Mouse (Mus musculus) left cerebral cortex, postnatal 4 days (tissue): ENCODE data around the gene Ang4. TPM values are rescaled to one million over a fixed set of nuclear protein-coding genes. Genes with fewer than 3 reads are reported as not detected.
A peak's percentile ranks its signal among the peaks of the same experiment; 100 is the strongest.
"Not testable (repeated sequence)": the region's sequence is repeated elsewhere in the genome, so short reads cannot be mapped to it uniquely, and the experiment has no call there.

ENCODE experiments used
- DNase-seq: peaks from one replicate; pipeline ENCODE4 v3.0.0-alpha.2; 2022
- intact Hi-C: fragments of 180-260 bp; cut with DNase I; formaldehyde crosslinking; loops from one replicate; pipeline ENCODE4 v1.15.1; 2025
- total RNA-seq, 2 experiments: library from RNA; stranded (reverse); gene quantifications; 2 replicates each; pipeline ENCODE4 v1.2.3; 2021

Gene Ang4
- not detected for total RNA-seq

- intact Hi-C loops: no loop called here
- no peak for DNase-seq
Observed at GRCm38 (mm10) chr14:51773490-51773889, at the start of gene Ang4. Gene Ang4 (minus strand): TSS chr14:51773590.

- no peak for DNase-seq
- intact Hi-C loops: no loop called here
Observed at GRCm38 (mm10) chr14:51799746-51800145, 26.4 kb upstream of the Ang4 start, which contains the start of gene AY358078. Gene AY358078 (plus strand): TSS chr14:51800046.

DNA sequence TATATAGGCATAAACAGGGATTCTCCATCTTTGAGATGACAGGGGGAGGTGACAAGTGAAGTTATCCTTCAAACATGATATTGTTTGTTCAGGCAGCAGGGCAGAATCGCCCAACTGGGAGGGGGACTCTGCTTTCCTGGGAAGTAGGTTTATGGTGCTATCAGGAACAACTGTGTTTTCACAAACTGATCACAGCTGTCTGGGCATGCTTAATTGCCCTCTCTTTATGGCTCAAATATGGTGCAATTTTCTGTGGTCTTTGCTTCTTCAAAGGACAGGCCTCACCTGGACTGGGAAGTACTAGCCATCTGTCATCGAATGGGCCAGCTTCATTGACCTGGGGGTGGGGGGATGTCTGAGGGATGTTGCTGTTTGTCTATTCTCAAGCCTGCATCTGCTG, 20.7 kb upstream of the Ang4 start:
- DNase-seq: no peak
- intact Hi-C loops: no loop called here

GRCm38 (mm10) chr14:51789196-51789595, 15.8 kb upstream of the Ang4 start:
- no peak for DNase-seq
- intact Hi-C loops: no loop called here

- intact Hi-C loops: no loop called here
- DNase-seq: peak; percentile 5
Observed at GRCm38 (mm10) chr14:51787061-51787460, 13.7 kb upstream of the Ang4 start.

DNA sequence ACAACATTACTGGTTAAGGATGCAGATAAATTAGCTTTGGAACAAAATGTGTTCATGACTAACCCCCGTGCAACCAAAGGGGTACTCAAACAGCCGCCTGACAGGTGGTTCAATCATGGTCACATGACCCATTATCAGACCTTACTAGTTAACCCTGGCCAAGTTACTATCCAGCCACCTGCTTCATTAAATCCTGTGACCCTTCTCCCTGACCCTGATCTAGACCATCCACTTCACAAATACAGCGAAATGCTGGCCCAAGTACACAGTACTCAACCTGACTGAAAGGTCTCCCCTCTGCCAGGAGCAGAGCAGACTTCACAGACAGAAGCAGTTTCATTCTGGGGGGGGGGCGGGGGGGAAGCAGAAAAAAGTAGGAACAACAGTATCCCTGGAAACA, 12.9 kb upstream of the Ang4 start:
- intact Hi-C loops: no loop called here
- no peak for DNase-seq

DNA sequence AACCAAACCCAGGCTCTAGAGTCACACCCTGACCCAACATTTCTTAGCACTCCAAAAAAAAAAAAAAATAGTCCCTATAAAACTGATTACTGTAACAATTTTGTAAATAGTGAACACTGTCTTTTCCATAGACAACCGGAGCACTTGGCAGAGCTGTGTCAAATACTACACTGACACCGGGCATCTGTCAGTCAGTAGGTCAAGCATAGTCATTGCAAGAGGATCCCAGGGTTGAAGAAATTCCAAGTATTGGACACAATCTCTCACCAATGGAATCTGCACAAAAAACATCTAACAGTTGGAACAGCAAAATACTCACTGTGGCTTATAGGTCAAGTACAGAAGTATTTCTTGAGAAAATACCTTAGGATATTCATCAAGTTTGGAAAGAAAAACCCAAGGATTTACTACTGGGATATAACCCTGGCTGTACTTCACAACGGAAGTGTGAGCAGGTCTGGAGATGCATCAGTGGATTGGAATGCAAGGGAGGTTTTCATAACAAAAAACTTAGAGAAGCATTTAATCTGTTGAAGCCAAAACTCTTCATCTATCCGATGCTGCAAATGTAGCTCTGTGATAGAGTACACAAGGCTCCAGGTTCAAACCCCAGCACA, 5.6 kb upstream of the Ang4 start:
- no peak for DNase-seq
- intact Hi-C loops: no loop called here

DNA sequence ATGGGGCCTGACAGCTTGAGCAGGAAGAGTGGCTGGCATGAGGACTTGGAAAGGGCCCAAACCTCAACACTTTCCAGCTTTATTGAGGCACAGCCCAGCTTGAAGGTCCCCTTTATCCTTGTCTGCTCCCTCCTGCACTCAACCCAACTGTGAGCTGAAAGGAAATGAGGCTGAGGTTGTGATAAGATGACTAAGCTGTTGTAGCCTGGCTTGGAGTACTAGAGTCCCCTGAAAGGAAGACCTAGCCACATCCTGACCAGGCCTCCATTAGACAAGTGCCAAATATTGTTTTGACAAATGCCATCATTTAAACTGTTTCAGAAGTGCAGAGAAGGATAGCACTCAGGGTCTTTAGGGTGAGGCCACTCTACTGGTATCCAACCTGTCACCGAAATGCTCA, 4.4 kb upstream of the Ang4 start:
- intact Hi-C loops: no loop called here
- no peak for DNase-seq

GRCm38 (mm10) chr14:51771378-51771777, 2.0 kb downstream of the Ang4 start:
- intact Hi-C loops, DNase-seq: not testable (repeated sequence)

- intact Hi-C loops: no loop called here
- no peak for DNase-seq
Observed at GRCm38 (mm10) chr14:51755944-51756343, 17.4 kb downstream of the Ang4 start.

GRCm38 (mm10) chr14:51740347-51741170, 32.8 kb downstream of the Ang4 start:
- DNase-seq: no peak
- intact Hi-C loops: no loop called here

DNA sequence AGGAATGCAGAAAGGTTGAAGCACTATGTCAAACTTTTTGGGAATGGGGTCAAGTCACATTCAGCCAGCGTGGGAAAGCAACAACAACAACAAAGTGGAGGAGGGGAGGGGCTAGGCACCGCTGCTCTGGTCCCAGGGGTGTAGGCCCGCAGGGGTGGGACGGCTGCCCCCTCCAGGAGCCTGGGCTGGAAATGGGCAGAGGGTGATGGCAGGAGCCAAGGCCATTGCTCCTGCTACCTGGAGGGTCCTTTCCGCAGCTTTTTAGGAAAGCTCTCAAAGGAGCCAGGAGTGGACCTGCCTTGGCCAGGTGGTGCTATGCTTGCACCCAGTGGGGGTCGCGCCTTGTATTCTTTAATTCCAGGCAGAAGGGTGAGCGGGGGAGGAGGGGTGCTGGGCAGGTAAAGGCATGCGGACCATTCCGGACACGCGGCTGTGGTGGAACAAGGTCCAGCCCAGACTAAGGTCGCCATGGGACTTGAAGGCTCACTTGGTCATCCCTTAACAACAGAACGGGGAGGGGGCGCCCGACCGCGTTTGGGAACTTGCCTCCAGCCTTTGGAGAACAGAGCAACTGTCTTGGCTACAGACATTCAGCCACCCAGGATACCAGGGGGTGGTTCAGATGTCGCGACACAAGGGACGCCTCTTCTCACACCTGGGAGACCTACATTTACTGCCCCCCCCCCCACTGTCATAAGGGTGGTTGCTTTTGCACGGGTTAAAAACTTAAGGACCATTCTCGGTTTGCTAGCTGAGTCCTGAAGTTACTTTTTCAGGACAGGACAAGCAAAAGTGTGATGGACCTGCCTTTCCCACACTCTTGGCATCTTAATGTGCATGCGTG, 34.0 kb downstream of the Ang4 start:
- no peak for DNase-seq
- intact Hi-C loops: no loop called here

DNA sequence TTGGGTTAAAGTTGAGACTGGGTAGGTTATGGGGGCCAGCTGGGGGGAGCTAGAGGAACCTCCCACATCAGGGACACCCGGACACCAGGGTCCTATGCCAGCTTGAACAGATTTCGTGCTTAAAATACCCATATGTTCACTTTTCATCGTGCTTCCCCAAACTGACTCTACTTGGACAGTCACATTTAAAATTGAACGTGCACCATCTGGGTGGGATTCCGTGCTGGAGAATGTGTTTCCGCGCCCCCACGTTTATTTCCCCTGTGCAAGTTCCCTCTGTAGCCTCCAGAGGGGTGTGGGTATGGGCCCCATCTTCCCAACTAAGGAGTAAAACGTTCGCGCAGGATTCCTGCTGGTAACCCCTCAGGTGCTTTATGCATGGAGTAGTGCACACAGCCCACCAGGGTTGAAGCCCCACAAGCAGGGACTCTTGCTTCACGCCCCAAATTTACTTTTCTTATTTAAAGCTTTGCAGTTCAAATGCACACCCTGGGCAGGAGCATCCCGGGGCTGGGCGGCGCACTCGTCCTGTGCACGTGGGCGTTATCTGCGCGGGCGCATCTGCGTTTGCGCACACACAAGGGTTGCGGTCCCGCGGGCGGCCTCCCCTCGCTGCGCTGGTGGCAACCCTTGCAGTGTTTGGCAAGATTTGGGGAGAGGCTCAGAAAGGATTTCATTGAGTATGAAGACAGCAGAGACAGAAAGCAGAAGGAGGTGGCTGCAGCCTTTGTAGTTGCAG, 34.8 kb downstream of the Ang4 start:
- no peak for DNase-seq
- intact Hi-C loops: no loop called here

DNA sequence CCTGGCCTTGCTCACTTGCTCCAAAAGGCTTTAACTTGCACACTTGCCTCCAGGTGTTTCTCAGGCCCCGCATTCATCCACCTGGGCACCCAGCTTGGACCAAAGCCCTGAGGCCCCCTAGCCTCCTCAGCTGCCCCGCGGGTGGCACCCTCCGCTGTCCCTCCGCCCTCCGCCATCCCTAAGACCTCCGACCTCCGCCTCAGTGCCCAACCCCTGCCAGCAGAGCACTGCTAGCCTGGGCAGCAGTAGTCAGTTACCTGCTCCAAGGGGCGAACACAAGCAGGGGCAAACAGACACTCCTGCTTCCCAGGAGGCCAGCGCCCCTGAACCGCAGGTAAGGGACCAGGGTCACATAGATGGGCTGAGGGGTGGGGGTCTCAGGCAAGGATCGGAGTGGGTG, 35.4 kb downstream of the Ang4 start:
- intact Hi-C loops: no loop called here
- DNase-seq: no peak

DNA sequence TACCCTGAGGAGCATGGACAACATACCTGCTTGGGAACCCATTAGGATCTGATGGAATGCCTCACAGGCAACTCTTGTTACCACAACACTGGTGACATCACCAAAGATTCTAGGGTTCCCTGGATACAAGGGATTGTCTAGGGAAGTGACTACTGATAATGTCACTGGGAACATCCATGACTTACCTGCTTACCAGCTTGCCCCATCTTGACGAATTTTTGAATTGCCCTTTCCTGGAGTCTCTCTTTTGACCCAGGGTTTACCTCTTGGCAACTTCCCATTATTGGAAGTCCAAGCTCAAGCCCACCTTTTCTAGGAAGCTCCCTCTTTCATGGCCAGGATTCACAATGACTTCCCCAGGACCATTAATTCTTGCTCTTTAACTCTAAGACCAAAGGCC, 56.3 kb downstream of the Ang4 start, which contains the start of gene Gm5800:
Gene Gm5800 (minus strand): TSS at position 101 of the 400 bp plus-strand sequence.
- intact Hi-C loops: no loop called here
- DNase-seq: no peak

Other genes with a start within 250 kb of the Ang4 start
- not detected for gene Gm5622, start 220.8 kb downstream of the Ang4 start, total RNA-seq
- gene Gm17175, start 199.5 kb downstream of the Ang4 start, total RNA-seq: not detected
- not detected for gene Gm17174, start 181.5 kb downstream of the Ang4 start, total RNA-seq
- not detected for gene Gm17078, start 162.3 kb downstream of the Ang4 start, total RNA-seq
- not detected for gene Gm4181, start 137.9 kb downstream of the Ang4 start, total RNA-seq
- not detected for gene Gm17079, start 78.1 kb downstream of the Ang4 start, total RNA-seq
- not detected for gene Gm5800, start 56.4 kb downstream of the Ang4 start, total RNA-seq
- gene AY358078, start 26.5 kb upstream of the Ang4 start, total RNA-seq: not detected
- gene Ear6, start 80.1 kb upstream of the Ang4 start, total RNA-seq: not detected
- gene Mettl17, start 111.3 kb upstream of the Ang4 start, total RNA-seq: 10 to 100 TPM; 50.3 to 63.4 TPM
- gene Slc39a2, start 119.3 kb upstream of the Ang4 start, total RNA-seq: 1 to 10 TPM; 4.8 to 5.4 TPM
- gene Ndrg2, start 140.6 kb upstream of the Ang4 start, total RNA-seq: 100 to 1,000 TPM; 172 to 173 TPM
- gene Tppp2, start 144.8 kb upstream of the Ang4 start, total RNA-seq: not detected
- not detected for gene Rnase13, start 149.2 kb upstream of the Ang4 start, total RNA-seq
- gene Arhgef40, start 211.1 kb upstream of the Ang4 start, total RNA-seq: 10 to 100 TPM; 59.8 to 68.1 TPM
- gene Tmem253, start 242.1 kb upstream of the Ang4 start, total RNA-seq: under 1 TPM in 1 of 2 experiments, not detected in 1; 0.38 TPM
- gene Zfp219, start 247.1 kb upstream of the Ang4 start, total RNA-seq: 10 to 100 TPM; 32.3 to 36.7 TPM